Mouse (Mus musculus): ENCODE results near the gene Cryzl1. TPM values are rescaled to one million over a fixed set of nuclear protein-coding genes. Genes with fewer than 3 reads are reported as not detected.

The Cryzl1 gene
- polyA plus RNA-seq, 1 experiment from 2014 or later = 31.5 TPM

DNA sequence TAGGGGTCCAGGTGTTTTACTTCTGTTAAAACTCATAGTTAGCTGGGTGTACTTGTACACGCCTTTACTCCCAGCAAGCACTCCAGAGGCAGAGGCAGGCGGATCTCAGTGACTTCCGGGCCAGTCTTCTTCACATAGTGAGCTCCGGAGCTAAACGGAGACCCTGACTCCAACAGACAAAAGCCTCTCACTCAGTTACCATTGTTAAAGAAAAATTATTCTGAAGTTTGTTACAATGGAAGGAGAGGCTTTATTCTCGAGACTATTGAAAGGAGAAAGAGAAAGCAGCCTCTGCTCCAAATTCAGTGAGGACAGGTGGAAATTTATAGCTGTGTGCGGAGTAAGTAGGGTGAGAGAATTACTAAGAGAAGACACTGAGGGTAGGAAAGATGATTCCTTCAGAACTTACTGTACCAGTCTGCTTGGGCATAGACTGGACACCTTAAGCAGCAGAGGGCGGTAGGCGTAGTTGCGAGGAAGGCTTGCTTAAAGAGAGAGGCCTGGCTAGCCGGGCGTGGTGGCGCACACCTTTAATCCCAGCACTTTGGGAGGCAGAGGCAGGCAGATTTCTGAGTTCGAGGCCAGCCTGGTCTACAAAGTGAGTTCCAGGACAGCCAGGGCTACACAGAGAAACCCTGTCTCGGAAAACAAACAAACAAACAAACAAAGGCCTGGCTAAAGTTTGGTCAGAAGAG lies 36.5 kb upstream of the Cryzl1 start:
- Histone ChIP-seq H3K4me2 (ENCODE audit: low read depth, low read length) (no peak overlapping the region), H3K27ac (ENCODE audit: low read length) (no peak overlapping the region), H3K4me1 (ENCODE audit: control insufficient read depth, low read depth, low read length) (peaks cover 5% of the 10 kb centered on the region), H3K9me3 (replicated peaks; ENCODE audit: control insufficient read depth, low read length) (no peaks in the 10 kb centered on the region), H3K9ac (ENCODE audit: low read depth, low read length) (no peak overlapping the region), H3K36me3 (ENCODE audit: control insufficient read depth, insufficient read depth) (no peaks in the 10 kb centered on the region), H3K27me3 (ENCODE audit: control insufficient read depth, insufficient read depth, low read depth, low read length) (no peaks in the 10 kb centered on the region), H3K4me3 (ENCODE audit: low read depth, low read length) (no peak overlapping the region)
- WGBS (ENCODE audit: insufficient replicate concordance) = 81% methylated on average over 15 of the region's 15 CpGs
- ATAC-seq (ENCODE audit: low read depth) = no peak

DNA sequence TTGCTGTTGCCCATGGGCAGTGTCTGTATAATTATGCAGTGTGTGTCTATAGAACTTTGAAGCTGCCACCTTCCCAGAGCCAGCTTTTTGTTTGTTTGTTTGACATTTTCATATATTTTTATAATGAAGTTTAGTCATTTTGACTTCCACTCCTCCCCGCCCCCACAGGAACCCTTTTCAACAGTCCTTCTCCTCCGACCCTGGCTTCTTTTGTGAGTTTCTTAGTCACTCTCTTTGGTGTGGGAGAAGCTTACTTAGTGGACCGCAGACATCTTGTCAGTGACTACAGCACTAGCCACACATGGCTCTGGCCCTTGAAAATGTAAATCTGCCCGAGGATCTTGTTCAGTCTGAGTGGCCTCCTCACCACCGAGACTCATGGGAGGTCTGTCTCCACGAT lies 35.6 kb upstream of the Cryzl1 start:
- no peaks in the 10 kb centered on the region for H3K36me3 ChIP-seq (ENCODE audit: control insufficient read depth, insufficient read depth)
- 57% methylated on average over 6 of the region's 6 CpGs for WGBS (ENCODE audit: insufficient replicate concordance)

GRCm38 (mm10) chr16:91763975-91764374 lies 35.2 kb upstream of the Cryzl1 start:
- 47% methylated on average over 6 of the region's 6 CpGs for WGBS (ENCODE audit: insufficient replicate concordance)
- Histone ChIP-seq H3K4me2 (ENCODE audit: low read depth, low read length) (no peak overlapping the region), H3K27me3 (ENCODE audit: control insufficient read depth, insufficient read depth, low read depth, low read length) (no peaks in the 10 kb centered on the region), H3K9me3 (replicated peaks; ENCODE audit: control insufficient read depth, low read length) (no peaks in the 10 kb centered on the region), H3K4me1 (ENCODE audit: control insufficient read depth, low read depth, low read length) (peaks cover 5% of the 10 kb centered on the region), H3K9ac (ENCODE audit: low read depth, low read length) (no peak overlapping the region), H3K27ac (ENCODE audit: low read length) (no peak overlapping the region), H3K4me3 (ENCODE audit: low read depth, low read length) (no peak overlapping the region), H3K36me3 (ENCODE audit: control insufficient read depth, insufficient read depth) (no peaks in the 10 kb centered on the region)
- ATAC-seq (ENCODE audit: low read depth) = no peak

More for the DNA sequence above, 35.6 kb upstream of the Cryzl1 start:
- Histone ChIP-seq H3K27ac (ENCODE audit: low read length) (no peak overlapping the region), H3K27me3 (ENCODE audit: control insufficient read depth, insufficient read depth, low read depth, low read length) (no peaks in the 10 kb centered on the region), H3K4me3 (ENCODE audit: low read depth, low read length) (no peak overlapping the region), H3K9me3 (replicated peaks; ENCODE audit: control insufficient read depth, low read length) (no peaks in the 10 kb centered on the region), H3K4me2 (ENCODE audit: low read depth, low read length) (no peak overlapping the region), H3K4me1 (ENCODE audit: control insufficient read depth, low read depth, low read length) (peaks cover 5% of the 10 kb centered on the region), H3K9ac (ENCODE audit: low read depth, low read length) (no peak overlapping the region)
- no peak for ATAC-seq (ENCODE audit: low read depth)

- Histone ChIP-seq H3K27me3 (ENCODE audit: control insufficient read depth, insufficient read depth, low read depth, low read length) (no peaks in the 10 kb centered on the region), H3K27ac (ENCODE audit: low read length) (no peak overlapping the region), H3K36me3 (ENCODE audit: control insufficient read depth, insufficient read depth) (no peaks in the 10 kb centered on the region), H3K4me3 (ENCODE audit: low read depth, low read length) (no peak overlapping the region), H3K9me3 (replicated peaks; ENCODE audit: control insufficient read depth, low read length) (no peaks in the 10 kb centered on the region), H3K9ac (ENCODE audit: low read depth, low read length) (no peak overlapping the region), H3K4me1 (ENCODE audit: control insufficient read depth, low read depth, low read length) (peaks cover 5% of the 10 kb centered on the region), H3K4me2 (ENCODE audit: low read depth, low read length) (no peak overlapping the region)
- ATAC-seq (ENCODE audit: low read depth) = no peak
- 54% methylated on average over 7 of the region's 7 CpGs for WGBS (ENCODE audit: insufficient replicate concordance)
Observed at GRCm38 (mm10) chr16:91762476-91762875, 33.7 kb upstream of the Cryzl1 start.

- Histone ChIP-seq H3K4me1 (ENCODE audit: control insufficient read depth, low read depth, low read length) (peaks cover 5% of the 10 kb centered on the region), H3K9ac (ENCODE audit: low read depth, low read length) (no peak overlapping the region), H3K4me3 (ENCODE audit: low read depth, low read length) (no peak overlapping the region), H3K27me3 (ENCODE audit: control insufficient read depth, insufficient read depth, low read depth, low read length) (no peaks in the 10 kb centered on the region), H3K9me3 (replicated peaks; ENCODE audit: control insufficient read depth, low read length) (no peaks in the 10 kb centered on the region), H3K4me2 (ENCODE audit: low read depth, low read length) (no peak overlapping the region), H3K27ac (ENCODE audit: low read length) (peak overlapping the region; percentile 5; the same call in 1 of the 2 replicates), H3K36me3 (ENCODE audit: control insufficient read depth, insufficient read depth) (no peaks in the 10 kb centered on the region)
- no peak for ATAC-seq (ENCODE audit: low read depth)
- WGBS (ENCODE audit: insufficient replicate concordance) = 18% methylated on average over 3 of the region's 3 CpGs
Observed at GRCm38 (mm10) chr16:91761761-91762160, 33.0 kb upstream of the Cryzl1 start.

GRCm38 (mm10) chr16:91761202-91761601 lies 32.4 kb upstream of the Cryzl1 start:
- ATAC-seq (ENCODE audit: low read depth) = no peak
- WGBS (ENCODE audit: insufficient replicate concordance) = 73% methylated on average over 9 of the region's 9 CpGs
- no peaks in the 10 kb centered on the region for H3K36me3 ChIP-seq (ENCODE audit: control insufficient read depth, insufficient read depth)

DNA sequence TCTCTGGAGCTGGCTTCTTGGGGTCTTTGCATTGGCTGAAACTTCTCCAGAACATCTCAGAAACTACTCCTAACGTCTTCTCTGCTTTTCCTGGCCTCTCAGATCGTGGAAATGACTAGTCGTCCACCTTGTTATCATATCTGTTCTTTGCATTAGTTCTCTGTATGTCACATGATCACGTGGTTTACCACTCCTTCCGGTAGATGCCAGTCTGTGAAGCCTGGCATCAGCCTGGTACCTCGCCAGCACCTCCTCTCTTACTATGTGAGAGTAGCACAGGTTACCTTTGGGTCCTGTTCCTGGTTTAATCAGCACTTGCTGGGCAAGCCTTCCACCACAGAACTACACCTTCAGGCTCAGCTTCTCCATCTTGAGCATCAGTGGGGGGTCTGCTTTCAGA lies 26.2 kb upstream of the Cryzl1 start:
- WGBS (ENCODE audit: insufficient replicate concordance) = 22% methylated on average over 6 of the region's 6 CpGs
- Histone ChIP-seq H3K27ac (ENCODE audit: low read length) (no peak overlapping the region), H3K9me3 (replicated peaks; ENCODE audit: control insufficient read depth, low read length) (no peaks in the 10 kb centered on the region)

More at GRCm38 (mm10) chr16:91761202-91761601, 32.4 kb upstream of the Cryzl1 start:
- Histone ChIP-seq H3K27me3 (ENCODE audit: control insufficient read depth, insufficient read depth, low read depth, low read length) (no peaks in the 10 kb centered on the region), H3K9ac (ENCODE audit: low read depth, low read length) (no peak overlapping the region), H3K4me3 (ENCODE audit: low read depth, low read length) (no peak overlapping the region), H3K4me2 (ENCODE audit: low read depth, low read length) (no peak overlapping the region), H3K9me3 (replicated peaks; ENCODE audit: control insufficient read depth, low read length) (no peaks in the 10 kb centered on the region), H3K4me1 (ENCODE audit: control insufficient read depth, low read depth, low read length) (peaks cover 5% of the 10 kb centered on the region), H3K27ac (ENCODE audit: low read length) (no peak overlapping the region)

GRCm38 (mm10) chr16:91753611-91754010 lies 24.8 kb upstream of the Cryzl1 start:
- no peaks in the 10 kb centered on the region for H3K36me3 ChIP-seq (ENCODE audit: control insufficient read depth, insufficient read depth)
- H3K27ac ChIP-seq (ENCODE audit: low read length) = no peak overlapping the region
- H3K4me1 ChIP-seq (ENCODE audit: control insufficient read depth, low read depth, low read length) = peaks cover 4% of the 10 kb centered on the region; the same call in 1 of the 2 replicates
- 57% methylated on average over 4 of the region's 4 CpGs for WGBS (ENCODE audit: insufficient replicate concordance)
- no peak overlapping the region for H3K9ac ChIP-seq (ENCODE audit: low read depth, low read length)
- H3K27me3 ChIP-seq (ENCODE audit: control insufficient read depth, insufficient read depth, low read depth, low read length) = no peaks in the 10 kb centered on the region
- no peak for ATAC-seq (ENCODE audit: low read depth)
- no peak overlapping the region for H3K4me2 ChIP-seq (ENCODE audit: low read depth, low read length)
- no peak overlapping the region for H3K4me3 ChIP-seq (ENCODE audit: low read depth, low read length)
- no peaks in the 10 kb centered on the region for H3K9me3 ChIP-seq (replicated peaks; ENCODE audit: control insufficient read depth, low read length)

More for the DNA sequence above, 26.2 kb upstream of the Cryzl1 start:
- Histone ChIP-seq H3K27me3 (ENCODE audit: control insufficient read depth, insufficient read depth, low read depth, low read length) (no peaks in the 10 kb centered on the region), H3K4me2 (ENCODE audit: low read depth, low read length) (no peak overlapping the region), H3K36me3 (ENCODE audit: control insufficient read depth, insufficient read depth) (no peaks in the 10 kb centered on the region), H3K4me1 (ENCODE audit: control insufficient read depth, low read depth, low read length) (peaks cover 4% of the 10 kb centered on the region; the same call in 1 of the 2 replicates), H3K4me3 (ENCODE audit: low read depth, low read length) (no peak overlapping the region), H3K9ac (ENCODE audit: low read depth, low read length) (no peak overlapping the region)
- ATAC-seq (ENCODE audit: low read depth) = no peak

- Histone ChIP-seq H3K27me3 (ENCODE audit: control insufficient read depth, insufficient read depth, low read depth, low read length) (no peaks in the 10 kb centered on the region), H3K9ac (ENCODE audit: low read depth, low read length) (no peak overlapping the region), H3K4me2 (ENCODE audit: low read depth, low read length) (no peak overlapping the region), H3K9me3 (replicated peaks; ENCODE audit: control insufficient read depth, low read length) (no peaks in the 10 kb centered on the region), H3K36me3 (ENCODE audit: control insufficient read depth, insufficient read depth) (no peaks in the 10 kb centered on the region), H3K4me1 (ENCODE audit: control insufficient read depth, low read depth, low read length) (peaks cover 4% of the 10 kb centered on the region; the same call in 1 of the 2 replicates), H3K27ac (ENCODE audit: low read length) (no peak overlapping the region), H3K4me3 (ENCODE audit: low read depth, low read length) (no peak overlapping the region)
- ATAC-seq (ENCODE audit: low read depth) = no peak
- 68% methylated on average over 13 of the region's 13 CpGs for WGBS (ENCODE audit: insufficient replicate concordance)
Observed at GRCm38 (mm10) chr16:91751644-91752385, 23.0 kb upstream of the Cryzl1 start.

All from liver, embryonic 16.5 days (tissue).